Mouse (Mus musculus) T-cell, adult 2 months (primary cell): Measurements from ENCODE around the gene H2-Aa.
A peak's percentile ranks its signal among the peaks of the same experiment; 100 is the strongest.

Source experiments
- DNase-seq: peaks from one replicate; pipeline ENCODE4 v3.0.0; 2022; ENCODE audit warnings: low spot score

The H2-Aa gene

GRCm38 (mm10) chr17:34261502-34261901, 26.1 kb downstream of the H2-Aa start:
- peak; percentile 70 for DNase-seq

GRCm38 (mm10) chr17:34260551-34260950, 27.1 kb downstream of the H2-Aa start:
- DNase-seq = no peak

GRCm38 (mm10) chr17:34257594-34258375, 29.8 kb downstream of the H2-Aa start, which contains the start of gene H2-Ab1:
TSS of gene H2-Ab1 (plus strand) at chr17:34257689.
- peak; percentile 84 for DNase-seq

- DNase-seq = no peak
Measured at GRCm38 (mm10) chr17:34256501-34256900, 31.1 kb downstream of the H2-Aa start.

- DNase-seq = no peak
Measured at GRCm38 (mm10) chr17:34251666-34252065, 36.0 kb downstream of the H2-Aa start.

GRCm38 (mm10) chr17:34249878-34250277, 37.7 kb downstream of the H2-Aa start:
- peak; percentile 56 for DNase-seq

GRCm38 (mm10) chr17:34249361-34249760, 38.3 kb downstream of the H2-Aa start:
- DNase-seq = no peak

GRCm38 (mm10) chr17:34248764-34249163, 38.9 kb downstream of the H2-Aa start:
- DNase-seq = no peak

GRCm38 (mm10) chr17:34247047-34247446, 40.6 kb downstream of the H2-Aa start:
- DNase-seq = no peak

GRCm38 (mm10) chr17:34244656-34245055, 43.0 kb downstream of the H2-Aa start:
- DNase-seq = no peak

GRCm38 (mm10) chr17:34240916-34241315, 46.7 kb downstream of the H2-Aa start:
- DNase-seq = no peak

GRCm38 (mm10) chr17:34240366-34240765, 47.3 kb downstream of the H2-Aa start:
- DNase-seq = no peak

GRCm38 (mm10) chr17:34239601-34240041, 48.0 kb downstream of the H2-Aa start:
- DNase-seq = peak; percentile 51

- DNase-seq = peak; percentile 78
Measured at GRCm38 (mm10) chr17:34238706-34239105, 48.9 kb downstream of the H2-Aa start, which contains the start of gene H2-Ob. TSS of gene H2-Ob (plus strand) at chr17:34238903.

GRCm38 (mm10) chr17:34237741-34238140, 49.9 kb downstream of the H2-Aa start:
- no peak for DNase-seq

GRCm38 (mm10) chr17:34236691-34237090, 50.9 kb downstream of the H2-Aa start:
- DNase-seq = no peak

- DNase-seq = peak; percentile 91
Measured at GRCm38 (mm10) chr17:34234926-34235325, 52.7 kb downstream of the H2-Aa start.
